In genomic region chr17:49428239-49428688, GRCm38 (mm10) we compare ENCODE assay signal across 7 mouse cellular contexts. TPM values are rescaled to one million over a fixed set of nuclear protein-coding genes. Genes with fewer than 3 reads are reported as not detected.
DNase-seq lines count a peak whose midpoint lies in the region; ATAC-seq and TF ChIP-seq lines count a peak whose summit lies in the region.

Gene Mocs1 (plus strand): TSS chr17:49428362.

- H3K9me3 ChIP-seq in embryonic facial prominence, embryonic 12.5 days: no peaks in the 10 kb centered on the region
- H3K9me3 ChIP-seq in limb, embryonic 12.5 days: no peaks in the 10 kb centered on the region
- no peaks in the 10 kb centered on the region for H3K9me3 ChIP-seq in midbrain, embryonic 15.5 days

- TF ChIP-seq CTCF in kidney, adult 2 months (conservative IDR thresholded peaks at IDR 0.05; ENCODE audit: insufficient read depth, insufficient read length, low read depth, low read length): no peak
- TF ChIP-seq CTCF in spleen, adult 2 months (IDR thresholded peaks at IDR 0.05; ENCODE audit: extremely low read depth, insufficient read depth, insufficient read length, insufficient replicate concordance): no peak

- peak; percentile 99 for ATAC-seq in embryonic facial prominence, embryonic 12.5 days (ENCODE audit: insufficient number of reproducible peaks, insufficient read depth, low FRiP score, low TSS enrichment)
- peak; percentile 96 for ATAC-seq in limb, embryonic 12.5 days (ENCODE audit: insufficient number of reproducible peaks, insufficient read depth, low FRiP score, low TSS enrichment, low read depth)
- ATAC-seq in midbrain, embryonic 15.5 days (replicated peaks): peak; percentile 99

- H3K9ac ChIP-seq in embryonic facial prominence, embryonic 12.5 days: peak within 1 kb of the TSS; percentile 80
- peak within 1 kb of the TSS; percentile 86 for H3K9ac ChIP-seq in limb, embryonic 12.5 days (replicated peaks)
- peak within 1 kb of the TSS; percentile 80 for H3K9ac ChIP-seq in midbrain, embryonic 15.5 days

- TF ChIP-seq POLR2A in kidney, adult 2 months (IDR thresholded peaks at IDR 0.05; ENCODE audit: low read depth, low read length): peak; percentile 84
- peak; percentile 91 for TF ChIP-seq POLR2A in spleen, adult 2 months (IDR thresholded peaks at IDR 0.05; ENCODE audit: low read depth, low read length)

- peak within 1 kb of the TSS; percentile 72 for H3K4me3 ChIP-seq in embryonic facial prominence, embryonic 12.5 days
- peak within 1 kb of the TSS; percentile 87 for H3K4me3 ChIP-seq in kidney, adult 2 months (ENCODE audit: insufficient read depth, low read depth, low read length)
- peak within 1 kb of the TSS; percentile 75 for H3K4me3 ChIP-seq in limb, embryonic 12.5 days (replicated peaks)
- H3K4me3 ChIP-seq in midbrain, embryonic 15.5 days: peak within 1 kb of the TSS; percentile 62
- H3K4me3 ChIP-seq in spleen, adult 2 months (ENCODE audit: extremely low read depth, insufficient read depth, insufficient read length): peak within 1 kb of the TSS; percentile 81

- 0 out of 2 replicates have a peak, but pooled peaks cover 1% of the 10 kb centered on the region for H3K36me3 ChIP-seq in embryonic facial prominence, embryonic 12.5 days
- H3K36me3 ChIP-seq in kidney, adult 2 months (ENCODE audit: control insufficient read depth, insufficient read depth, low read length): no peaks in the 10 kb centered on the region
- H3K36me3 ChIP-seq in limb, embryonic 12.5 days: peaks cover 3% of the 10 kb centered on the region
- H3K36me3 ChIP-seq in midbrain, embryonic 15.5 days (replicated peaks): no peaks in the 10 kb centered on the region
- H3K36me3 ChIP-seq in spleen, adult 2 months (ENCODE audit: control insufficient read depth, insufficient read depth, low read length): no peaks in the 10 kb centered on the region

- H3K27me3 ChIP-seq in embryonic facial prominence, embryonic 12.5 days: no peaks in the 10 kb centered on the region
- no peaks in the 10 kb centered on the region for H3K27me3 ChIP-seq in kidney, adult 2 months (replicated peaks; ENCODE audit: control insufficient read depth, insufficient read depth, low read length)
- H3K27me3 ChIP-seq in limb, embryonic 12.5 days: no peaks in the 10 kb centered on the region
- H3K27me3 ChIP-seq in midbrain, embryonic 15.5 days (replicated peaks): no peaks in the 10 kb centered on the region
- H3K27me3 ChIP-seq in spleen, adult 2 months (ENCODE audit: control insufficient read depth, insufficient read depth, low read length): no peaks in the 10 kb centered on the region

- peak within 1 kb of the TSS; percentile 76 for H3K4me2 ChIP-seq in embryonic facial prominence, embryonic 12.5 days (replicated peaks)
- H3K4me2 ChIP-seq in limb, embryonic 12.5 days: peak within 1 kb of the TSS; percentile 84
- H3K4me2 ChIP-seq in midbrain, embryonic 15.5 days: peak within 1 kb of the TSS; percentile 79

- under 1% methylated on average over 28 of the region's 28 CpGs for WGBS in embryonic facial prominence, embryonic 12.5 days
- under 1% methylated on average over 28 of the region's 28 CpGs for WGBS in kidney, adult 2 months
- under 1% methylated on average over 28 of the region's 28 CpGs for WGBS in limb, embryonic 12.5 days
- under 1% methylated on average over 28 of the region's 28 CpGs for WGBS in midbrain, embryonic 15.5 days
- under 1% methylated on average over 26 of the region's 28 CpGs for WGBS in spleen, adult 2 months

- H3K4me1 ChIP-seq in embryonic facial prominence, embryonic 12.5 days: peaks cover 23% of the 10 kb centered on the region
- H3K4me1 ChIP-seq in kidney, adult 2 months (ENCODE audit: control insufficient read depth, insufficient read depth, low read length): peaks cover 28% of the 10 kb centered on the region
- H3K4me1 ChIP-seq in limb, embryonic 12.5 days (replicated peaks): peaks cover 22% of the 10 kb centered on the region
- H3K4me1 ChIP-seq in midbrain, embryonic 15.5 days: peaks cover 21% of the 10 kb centered on the region
- peaks cover 8% of the 10 kb centered on the region; the same call in 1 of the 2 replicates for H3K4me1 ChIP-seq in spleen, adult 2 months (ENCODE audit: control insufficient read depth, insufficient read depth, insufficient read length)

- H3K27ac ChIP-seq in embryonic facial prominence, embryonic 12.5 days: no peak within 1 kb of the TSS
- H3K27ac ChIP-seq in kidney, adult 2 months (ENCODE audit: insufficient read depth, low read depth, low read length): peak within 1 kb of the TSS; percentile 78
- H3K27ac ChIP-seq in limb, embryonic 12.5 days: peak within 1 kb of the TSS; percentile 69
- H3K27ac ChIP-seq in midbrain, embryonic 15.5 days: peak within 1 kb of the TSS; percentile 10; the same call in 1 of the 2 replicates
- H3K27ac ChIP-seq in spleen, adult 2 months (ENCODE audit: insufficient read depth, low read length): peak within 1 kb of the TSS; percentile 73

- peak; percentile 92 for DNase-seq in adrenal gland, postnatal 25 days
- peak; percentile 98 for DNase-seq in heart, adult 18-20 months
- peak; percentile 98 for DNase-seq in kidney, adult 2 months
- DNase-seq in spleen, adult 2 months (ENCODE audit: low read depth in 1 of 2, low spot score in 2 of 2): peak; percentile 78 to 93

RNA-seq across cellular contexts. Expression of gene Mocs1, which starts in this region (rescaled TPM):
- 30.0 and 52.2 TPM in 2 replicates for total RNA-seq in adrenal gland, postnatal 25 days (2021)
- 3.9 and 5.4 TPM in 2 replicates for polyA plus RNA-seq in embryonic facial prominence, embryonic 12.5 days (2016; fragmentation: Nextera tagmentation; extraction: Ambion mirVana)
- 10 to 100 TPM; 19.9 to 24.0 TPM for total RNA-seq in heart, adult 18-20 months (2021)
- polyA plus RNA-seq in kidney, adult 2 months (2012; rRNA removed): 41.4 and 41.5 TPM in 2 replicates
- 3.3 and 6.3 TPM in 2 replicates for polyA plus RNA-seq in limb, embryonic 12.5 days (2016; fragmentation: Nextera tagmentation; extraction: Ambion mirVana)
- 3.9 and 5.8 TPM in 2 replicates for polyA plus RNA-seq in midbrain, embryonic 15.5 days (2015; fragmentation: Nextera tagmentation; extraction: Ambion mirVana)
- 21.9 and 23.0 TPM in 2 replicates for polyA plus RNA-seq in spleen, adult 2 months (2012; rRNA removed)
